Mouse (Mus musculus): ENCODE results near the gene Gadd45b. TPM values are rescaled to one million over a fixed set of nuclear protein-coding genes. Genes with fewer than 3 reads are reported as not detected.

Gene Gadd45b
- polyA plus RNA-seq, 1 experiment from 2014 or later: 19.4 TPM

DNA sequence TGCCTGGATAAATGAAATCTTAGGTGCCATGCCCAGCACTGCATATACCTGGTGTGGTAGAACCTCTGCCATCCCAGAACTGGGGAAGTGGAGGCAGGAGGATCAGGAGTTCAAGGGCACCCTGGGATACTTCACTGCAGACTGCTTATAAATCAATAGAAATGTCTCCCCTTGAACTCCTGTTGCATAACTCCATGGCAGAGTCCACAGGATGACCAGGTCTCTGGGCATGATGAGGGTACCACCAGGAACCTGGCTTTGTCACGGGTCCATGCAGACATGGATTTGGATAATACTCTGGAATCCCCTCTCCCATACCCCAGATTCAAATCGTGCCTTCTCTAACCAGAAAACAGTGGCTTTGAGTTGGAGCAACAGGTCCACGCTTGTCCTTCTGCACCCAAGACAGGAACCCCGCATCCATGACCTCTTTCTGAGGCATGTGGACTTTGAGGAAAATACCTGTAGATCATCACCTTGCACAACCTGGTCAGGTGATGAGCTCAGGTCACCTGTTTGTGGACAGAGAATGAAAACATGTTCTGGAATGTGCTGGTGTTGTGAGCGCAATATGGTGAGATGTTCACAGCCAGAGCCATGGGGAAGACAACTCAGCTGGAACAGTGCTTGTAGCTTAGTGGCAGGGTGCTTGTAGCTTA is 29.2 kb downstream of the Gadd45b start:
- Histone ChIP-seq H3K4me1 (replicated peaks) (peaks cover 31% of the 10 kb centered on the region), H3K4me3 (replicated peaks) (no peak overlapping the region), H3K4me2 (no peak overlapping the region), H3K9ac (replicated peaks) (no peak overlapping the region), H3K27me3 (no peaks in the 10 kb centered on the region), H3K9me3 (no peaks in the 10 kb centered on the region), H3K36me3 (no peaks in the 10 kb centered on the region), H3K27ac (no peak overlapping the region)
- WGBS: 95% methylated on average over 5 of the region's 5 CpGs
- ATAC-seq (ENCODE audit: insufficient number of reproducible peaks, insufficient read depth, low FRiP score, low TSS enrichment, low read depth): no peak

DNA sequence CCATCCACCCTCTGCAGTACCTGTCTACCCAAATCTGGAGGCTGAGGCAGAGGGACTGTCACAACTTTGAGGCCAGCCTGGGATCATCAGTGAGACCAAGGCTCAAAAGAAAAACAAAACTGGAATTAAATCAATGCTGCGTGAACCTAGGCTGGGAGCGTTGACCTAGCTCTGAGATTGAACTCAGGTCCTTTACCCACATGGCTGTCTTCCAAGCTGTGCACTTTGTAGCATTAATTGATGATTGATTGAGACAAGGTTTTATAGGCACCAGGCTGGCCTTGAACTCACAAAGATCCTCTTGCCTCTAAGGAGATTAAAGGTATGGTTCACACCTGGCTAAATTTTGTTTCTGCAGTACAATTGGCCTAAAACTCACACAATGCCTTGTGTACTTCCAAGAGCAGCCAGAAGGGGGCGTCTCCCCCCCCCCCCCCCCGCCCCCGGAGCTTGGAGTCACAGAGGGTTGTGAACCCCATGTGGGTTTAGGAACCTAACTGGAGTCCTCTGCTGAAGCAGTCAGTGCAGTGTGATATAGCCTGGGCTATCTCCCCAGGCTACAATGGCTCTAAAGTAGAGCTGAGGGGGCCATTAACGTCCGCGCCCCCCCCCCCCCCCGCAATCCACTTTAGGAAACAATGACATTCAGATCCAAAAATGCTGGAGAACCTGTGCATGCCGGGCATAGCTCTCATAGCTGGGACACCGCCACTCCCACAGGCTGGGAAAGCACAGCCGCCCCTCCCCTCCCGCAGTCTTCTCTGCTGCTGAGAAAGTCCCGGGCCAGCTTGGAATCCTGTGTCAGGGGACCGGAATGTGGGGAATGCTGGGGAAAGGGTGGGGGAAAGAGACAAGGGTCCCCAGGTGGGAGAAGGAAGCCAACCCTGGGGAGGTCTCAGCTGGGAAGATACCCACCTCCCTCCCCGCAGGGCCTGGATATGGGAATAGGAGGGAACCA is 31.0 kb downstream of the Gadd45b start:
- WGBS: 13% methylated on average over 16 of the region's 16 CpGs
- Histone ChIP-seq H3K4me1 (replicated peaks) (peaks cover 37% of the 10 kb centered on the region), H3K9ac (replicated peaks) (peak overlapping the region; percentile 23; the same call in 1 of the 2 replicates), H3K4me3 (replicated peaks) (0 out of 2 replicates have a peak overlapping the region, but pooled peaks have one; percentile 3), H3K9me3 (no peaks in the 10 kb centered on the region), H3K36me3 (no peaks in the 10 kb centered on the region), H3K27ac (peak overlapping the region; percentile 79), H3K27me3 (no peaks in the 10 kb centered on the region), H3K4me2 (peak overlapping the region; percentile 28)
- peak; percentile 54; the same call in 1 of the 2 replicates for ATAC-seq (ENCODE audit: insufficient number of reproducible peaks, insufficient read depth, low FRiP score, low TSS enrichment, low read depth)

DNA sequence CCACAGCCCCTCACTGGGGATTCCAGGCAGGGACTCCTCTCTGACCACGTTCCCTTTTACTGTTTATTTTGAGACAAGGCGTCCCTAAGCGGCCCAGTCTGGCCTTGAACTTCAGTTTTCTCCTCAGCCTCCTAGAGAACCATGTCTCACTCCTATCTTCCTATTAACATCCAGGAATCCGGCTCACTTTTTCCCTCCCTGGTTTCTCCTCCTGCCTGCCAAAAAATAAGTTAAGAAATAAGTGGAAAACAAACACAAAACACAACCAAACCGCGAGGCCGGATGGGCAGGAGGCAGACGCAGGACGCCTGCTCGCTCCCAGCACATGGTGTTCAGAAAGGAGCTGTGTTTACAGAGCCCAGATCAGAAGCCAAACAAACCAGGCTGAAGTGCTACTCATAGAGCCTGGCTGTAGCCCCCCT is 32.2 kb downstream of the Gadd45b start:
- Histone ChIP-seq H3K36me3 (no peaks in the 10 kb centered on the region), H3K4me1 (replicated peaks) (peaks cover 39% of the 10 kb centered on the region), H3K27me3 (no peaks in the 10 kb centered on the region), H3K4me3 (replicated peaks) (no peak overlapping the region), H3K9me3 (no peaks in the 10 kb centered on the region), H3K9ac (replicated peaks) (no peak overlapping the region), H3K4me2 (no peak overlapping the region), H3K27ac (peak overlapping the region; percentile 79)
- 55% methylated on average over 10 of the region's 10 CpGs for WGBS
- ATAC-seq (ENCODE audit: insufficient number of reproducible peaks, insufficient read depth, low FRiP score, low TSS enrichment, low read depth): no peak

DNA sequence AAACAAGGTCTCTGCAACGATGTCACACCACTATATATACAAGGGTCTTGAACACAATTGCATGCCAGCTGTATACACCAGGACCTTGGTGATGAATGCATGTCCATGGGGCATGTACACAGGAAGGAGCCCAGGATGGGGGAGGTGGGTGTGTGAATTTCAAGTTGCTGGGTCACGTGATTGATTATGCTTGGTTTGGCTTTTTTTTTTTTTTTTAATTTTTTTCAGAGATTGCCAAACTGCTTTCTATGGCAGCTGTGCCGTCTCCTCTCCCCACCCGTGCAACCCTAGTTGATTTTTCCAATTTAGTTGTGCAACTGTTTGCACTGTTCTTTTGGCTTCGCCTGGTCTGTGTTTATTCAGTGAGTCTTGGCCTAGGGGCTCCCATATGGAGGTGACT is 32.7 kb downstream of the Gadd45b start:
- H3K36me3 ChIP-seq: no peaks in the 10 kb centered on the region
- no peak overlapping the region for H3K9ac ChIP-seq (replicated peaks)
- no peak for ATAC-seq (ENCODE audit: insufficient number of reproducible peaks, insufficient read depth, low FRiP score, low TSS enrichment, low read depth)
- no peak overlapping the region for H3K4me2 ChIP-seq
- no peaks in the 10 kb centered on the region for H3K9me3 ChIP-seq
- H3K4me1 ChIP-seq (replicated peaks): peaks cover 44% of the 10 kb centered on the region
- H3K4me3 ChIP-seq (replicated peaks): no peak overlapping the region
- WGBS: 80% methylated on average over 5 of the region's 5 CpGs
- 0 out of 2 replicates have a peak overlapping the region, but pooled peaks have one; percentile 79 for H3K27ac ChIP-seq
- no peaks in the 10 kb centered on the region for H3K27me3 ChIP-seq

DNA sequence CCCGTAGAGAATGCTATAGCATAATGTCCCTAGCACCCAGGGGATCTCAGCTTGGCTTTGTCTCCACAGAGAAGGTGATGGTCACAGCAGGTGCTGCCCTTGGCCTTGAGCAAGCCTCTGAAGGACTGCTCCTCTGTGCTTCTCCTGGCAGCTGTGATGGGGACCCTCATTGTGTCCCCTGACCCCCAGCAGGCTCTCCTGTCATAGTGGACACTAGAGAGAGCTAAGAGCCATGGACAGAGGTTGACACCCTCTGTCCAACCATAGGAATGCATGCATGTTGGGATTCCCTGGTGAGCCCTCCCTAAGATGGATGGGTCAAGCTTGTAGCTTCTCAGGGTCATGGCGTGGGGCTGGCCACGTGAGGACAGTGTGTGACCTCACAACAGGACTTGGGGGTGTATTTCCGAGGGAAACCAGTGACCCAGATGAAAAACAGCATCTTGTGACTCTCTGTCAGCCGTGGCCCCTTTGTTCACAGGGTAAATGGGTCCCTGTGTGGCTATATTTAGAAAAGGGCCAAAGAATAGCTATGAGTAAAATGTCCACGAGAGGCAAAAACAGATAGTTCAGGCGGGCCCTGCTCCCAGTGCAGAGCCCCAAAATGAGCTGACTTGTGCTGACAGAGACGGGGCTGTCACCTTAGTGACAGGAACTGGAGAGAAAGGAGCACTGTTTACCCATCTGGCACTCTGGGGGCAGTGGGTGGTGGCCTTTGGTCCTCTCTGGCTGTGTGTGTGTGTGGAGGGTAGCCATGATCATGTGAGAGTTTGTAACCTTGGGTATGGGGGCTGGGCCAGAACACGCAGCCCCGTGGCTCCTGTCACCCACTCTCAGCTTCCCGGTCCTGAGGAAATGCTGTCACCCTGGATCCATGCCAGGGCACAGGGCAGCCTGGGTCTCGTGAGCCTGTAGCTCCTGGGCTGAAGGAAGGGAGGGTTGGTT is 33.4 kb downstream of the Gadd45b start:
- no peak for ATAC-seq (ENCODE audit: insufficient number of reproducible peaks, insufficient read depth, low FRiP score, low TSS enrichment, low read depth)
- Histone ChIP-seq H3K4me2 (no peak overlapping the region), H3K9ac (replicated peaks) (0 out of 2 replicates have a peak overlapping the region, but pooled peaks have one; percentile 34), H3K4me3 (replicated peaks) (no peak overlapping the region), H3K27me3 (no peaks in the 10 kb centered on the region), H3K4me1 (replicated peaks) (peaks cover 45% of the 10 kb centered on the region), H3K36me3 (no peaks in the 10 kb centered on the region), H3K27ac (0 out of 2 replicates have a peak overlapping the region, but pooled peaks have one; percentile 1), H3K9me3 (no peaks in the 10 kb centered on the region)
- WGBS: 70% methylated on average over 12 of the region's 12 CpGs

DNA sequence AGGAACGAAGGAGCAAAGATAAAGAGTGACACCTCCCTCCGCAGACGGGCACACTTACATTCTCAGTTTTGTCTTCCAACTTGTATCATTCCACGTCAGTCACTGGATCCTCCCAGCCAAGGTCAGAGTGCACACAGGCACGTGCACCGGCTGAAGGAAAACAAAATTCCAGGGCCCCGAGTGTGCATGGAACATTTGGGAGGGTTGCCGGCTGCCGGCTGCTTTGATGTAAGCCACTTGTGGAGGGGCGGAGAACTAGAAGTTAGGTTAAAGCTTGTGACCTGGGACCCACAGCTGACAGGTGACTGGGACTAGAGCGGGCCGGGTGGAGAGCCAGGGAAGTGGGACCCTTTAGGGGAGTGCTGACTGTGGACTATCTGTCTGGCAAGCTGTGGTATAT is 36.4 kb downstream of the Gadd45b start:
- no peak overlapping the region for H3K4me2 ChIP-seq
- no peak overlapping the region for H3K9ac ChIP-seq (replicated peaks)
- WGBS: 50% methylated on average over 12 of the region's 12 CpGs
- H3K4me3 ChIP-seq (replicated peaks): no peak overlapping the region
- ATAC-seq (ENCODE audit: insufficient number of reproducible peaks, insufficient read depth, low FRiP score, low TSS enrichment, low read depth): no peak
- peaks cover 34% of the 10 kb centered on the region for H3K4me1 ChIP-seq (replicated peaks)
- no peaks in the 10 kb centered on the region for H3K27me3 ChIP-seq
- no peaks in the 10 kb centered on the region for H3K36me3 ChIP-seq
- no peak overlapping the region for H3K27ac ChIP-seq
- peaks cover 5% of the 10 kb centered on the region; the same call in 1 of the 2 replicates for H3K9me3 ChIP-seq

DNA sequence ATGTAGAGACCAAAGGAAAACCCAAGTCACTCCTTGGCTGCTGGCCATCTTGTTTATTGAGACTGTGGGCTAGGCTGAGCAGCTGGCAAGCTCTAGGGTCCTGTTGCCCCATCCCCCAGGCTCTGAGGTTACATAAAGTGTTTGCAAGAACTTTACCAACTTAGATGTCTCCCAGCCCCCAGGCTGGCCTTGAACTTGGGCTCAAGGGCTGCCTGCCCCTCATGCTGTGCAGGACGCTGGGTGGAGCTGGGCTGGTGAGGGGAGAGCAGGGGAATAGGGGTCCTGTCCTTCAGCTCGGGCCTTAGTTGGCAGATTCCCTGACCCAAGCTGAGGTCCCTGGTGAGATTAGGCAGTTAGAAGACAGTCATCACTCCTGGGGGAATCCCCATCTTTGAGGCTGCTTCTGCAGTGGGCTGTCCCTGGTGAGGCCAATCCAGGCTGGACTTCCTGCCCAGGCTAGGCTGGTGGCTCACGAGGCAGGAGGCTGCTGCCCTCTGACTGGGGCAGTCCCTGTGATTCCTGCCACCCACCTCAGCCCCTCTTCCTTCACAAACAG is 37.3 kb downstream of the Gadd45b start:
- no peaks in the 10 kb centered on the region for H3K27me3 ChIP-seq
- H3K4me1 ChIP-seq (replicated peaks): peaks cover 26% of the 10 kb centered on the region
- 0 out of 2 replicates have a peak overlapping the region, but pooled peaks have one; percentile 7 for H3K27ac ChIP-seq
- H3K9me3 ChIP-seq: peaks cover 5% of the 10 kb centered on the region; the same call in 1 of the 2 replicates
- H3K36me3 ChIP-seq: no peaks in the 10 kb centered on the region
- no peak overlapping the region for H3K4me3 ChIP-seq (replicated peaks)
- WGBS: 49% methylated on average over 3 of the region's 3 CpGs
- ATAC-seq (ENCODE audit: insufficient number of reproducible peaks, insufficient read depth, low FRiP score, low TSS enrichment, low read depth): no peak
- H3K9ac ChIP-seq (replicated peaks): no peak overlapping the region
- 0 out of 2 replicates have a peak overlapping the region, but pooled peaks have one; percentile 15 for H3K4me2 ChIP-seq

DNA sequence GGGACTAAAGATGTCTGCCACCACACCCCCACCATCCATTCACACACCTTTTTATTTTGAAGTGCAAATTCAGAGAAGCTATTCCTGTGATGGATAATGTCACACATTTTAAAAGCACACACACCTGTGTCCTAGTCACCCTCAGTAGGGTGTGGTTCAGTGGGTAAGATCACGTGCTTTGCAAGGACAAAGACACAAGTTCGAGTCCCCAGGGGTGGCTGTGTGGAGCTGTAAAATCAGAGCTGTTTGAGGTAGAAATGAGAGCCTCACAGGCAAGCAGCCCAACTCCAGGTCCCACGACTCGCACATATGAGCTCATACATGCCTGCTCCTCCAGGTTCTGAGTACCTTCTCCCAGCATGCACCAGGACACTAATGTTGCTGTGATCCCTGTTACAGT is 38.2 kb downstream of the Gadd45b start:
- 82% methylated on average over 4 of the region's 4 CpGs for WGBS
- H3K4me1 ChIP-seq (replicated peaks): peaks cover 32% of the 10 kb centered on the region
- ATAC-seq (ENCODE audit: insufficient number of reproducible peaks, insufficient read depth, low FRiP score, low TSS enrichment, low read depth): no peak

DNA sequence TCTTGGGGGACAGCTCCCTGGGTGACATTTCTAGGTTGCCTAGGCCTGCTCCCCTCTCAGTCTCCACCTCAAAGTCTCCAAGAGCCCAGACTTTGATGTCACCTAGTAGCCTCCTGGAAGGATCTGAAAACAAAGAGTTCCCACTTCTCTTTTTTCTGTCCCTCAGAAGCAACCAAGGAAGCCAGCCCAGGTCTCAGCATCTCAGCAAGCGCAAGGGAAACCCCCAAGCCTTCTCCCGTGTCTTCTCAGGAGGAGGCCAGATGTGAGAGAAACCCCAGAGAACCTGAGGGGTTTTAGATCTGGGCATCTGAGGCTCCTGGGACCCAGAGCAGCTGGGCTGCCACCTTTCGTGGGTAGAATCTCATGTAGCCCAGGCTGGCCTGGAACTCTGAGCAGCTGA is 39.4 kb downstream of the Gadd45b start:
- 73% methylated on average over 3 of the region's 3 CpGs for WGBS
- Histone ChIP-seq H3K9ac (replicated peaks) (no peak overlapping the region), H3K4me1 (replicated peaks) (peaks cover 23% of the 10 kb centered on the region), H3K4me3 (replicated peaks) (no peak overlapping the region), H3K27me3 (no peaks in the 10 kb centered on the region), H3K36me3 (no peaks in the 10 kb centered on the region), H3K4me2 (no peak overlapping the region), H3K9me3 (peaks cover 5% of the 10 kb centered on the region; the same call in 1 of the 2 replicates), H3K27ac (no peak overlapping the region)
- ATAC-seq (ENCODE audit: insufficient number of reproducible peaks, insufficient read depth, low FRiP score, low TSS enrichment, low read depth): no peak

More for the DNA sequence above, 38.2 kb downstream of the Gadd45b start:
- no peak overlapping the region for H3K4me2 ChIP-seq
- H3K4me3 ChIP-seq (replicated peaks): no peak overlapping the region
- peaks cover 5% of the 10 kb centered on the region; the same call in 1 of the 2 replicates for H3K9me3 ChIP-seq
- no peak overlapping the region for H3K9ac ChIP-seq (replicated peaks)
- H3K36me3 ChIP-seq: no peaks in the 10 kb centered on the region
- H3K27ac ChIP-seq: no peak overlapping the region
- H3K27me3 ChIP-seq: no peaks in the 10 kb centered on the region

DNA sequence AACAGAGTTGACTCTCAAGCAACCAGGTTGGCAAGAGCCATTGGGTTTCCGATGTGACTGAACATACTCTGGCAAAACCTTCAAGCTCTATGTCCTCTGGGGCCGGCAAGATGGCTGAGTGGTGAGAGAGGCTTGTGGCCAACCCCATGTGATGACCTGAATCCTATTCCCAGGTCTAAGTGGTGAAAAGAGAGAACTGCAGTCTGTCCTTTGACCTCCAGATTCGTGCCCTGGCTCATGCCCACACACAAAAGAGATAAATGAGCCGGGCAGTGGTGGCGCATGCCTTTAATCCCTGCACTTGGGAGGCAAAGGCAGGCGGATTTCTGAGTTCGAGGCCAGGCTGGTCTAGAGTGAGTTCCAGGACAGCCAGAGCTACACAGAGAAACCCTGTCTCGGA is 40.3 kb downstream of the Gadd45b start:
- no peak for ATAC-seq (ENCODE audit: insufficient number of reproducible peaks, insufficient read depth, low FRiP score, low TSS enrichment, low read depth)
- Histone ChIP-seq H3K27me3 (no peaks in the 10 kb centered on the region), H3K9ac (replicated peaks) (no peak overlapping the region), H3K27ac (no peak overlapping the region), H3K9me3 (peaks cover 5% of the 10 kb centered on the region; the same call in 1 of the 2 replicates), H3K4me2 (no peak overlapping the region), H3K36me3 (no peaks in the 10 kb centered on the region), H3K4me1 (replicated peaks) (peaks cover 19% of the 10 kb centered on the region), H3K4me3 (replicated peaks) (no peak overlapping the region)
- 86% methylated on average over 8 of the region's 8 CpGs for WGBS
